Mouse (Mus musculus) liver, adult 2 months (tissue): ENCODE measurements at regions not wholly inside any gene's neighbourhood (a gene's known extent, or its start where the extent isn't known, plus 50 kb on each side); places are given as distances from the start of the nearest gene placed in this dataset.
A peak's percentile ranks its signal among the peaks of the same experiment; 100 is the strongest.

ENCODE experiments used
- CTCF ChIP-seq: fragments of 200-500 bp; IDR thresholded peaks from 2 replicates; pipeline ENCODE4 v1.5.1; 2011; ENCODE audit warnings: low read depth, low read length, control low read depth
- POLR2A ChIP-seq: fragments of 200-500 bp; IDR thresholded peaks from 2 replicates; pipeline ENCODE4 v1.6.1; 2011; ENCODE audit warnings: low read length, control low read depth; ENCODE audit not compliant: insufficient read depth; ENCODE audit errors: extremely low read depth

- TF ChIP-seq CTCF (peak; percentile 37), POLR2A (no peak)
Observed at GRCm38 (mm10) chr2:53330680-53331079, 139.2 kb downstream of the Arl6ip6 start.
